Mouse (Mus musculus) kidney, postnatal 0 days (tissue): Measurements from ENCODE around the gene Atp7a. TPM values are rescaled to one million over a fixed set of nuclear protein-coding genes. Genes with fewer than 3 reads are reported as not detected.

Experiments
- ATAC-seq: fragments of 200-750 bp; cut with Nextera tagmentation; replicated peaks from 2 replicates; pipeline ENCODE4 v1.8.0; 2017; ENCODE audit warnings: low read depth, moderate number of reproducible peaks, moderate TSS enrichment, moderate library complexity; ENCODE audit not compliant: low FRiP score
- DNase-seq: peaks from one replicate; pipeline ENCODE4 v3.0.0-alpha.2; 2016; ENCODE audit warnings: low spot score
- H3K27ac ChIP-seq: fragments of 300-500 bp; sonication (generic); 2 replicates; pipeline ENCODE4 v1.5.1; 2014; ENCODE audit warnings: mild to moderate bottlenecking
- H3K27me3 ChIP-seq: fragments of 300-500 bp; sonication (generic); 2 replicates; pipeline ENCODE4 v1.6.1; 2014; ENCODE audit warnings: low read length, mixed read lengths; ENCODE audit not compliant: insufficient read depth
- H3K36me3 ChIP-seq: fragments of 300-500 bp; sonication (generic); 2 replicates; pipeline ENCODE4 v1.6.1; 2014; ENCODE audit warnings: low read length, mixed read lengths; ENCODE audit not compliant: insufficient read depth
- H3K4me1 ChIP-seq: fragments of 300-500 bp; sonication (generic); replicated peaks from 2 replicates; pipeline ENCODE4 v1.6.1; 2014; ENCODE audit warnings: antibody characterized with exemption, low read length, mixed read lengths; ENCODE audit not compliant: insufficient read depth
- H3K4me2 ChIP-seq: fragments of 300-500 bp; sonication (generic); 2 replicates; pipeline ENCODE4 v1.6.1; 2014; ENCODE audit warnings: mild to moderate bottlenecking, low read length, moderate library complexity, mixed read lengths
- H3K4me3 ChIP-seq: fragments of 300-500 bp; sonication (generic); replicated peaks from 2 replicates; pipeline ENCODE4 v1.5.1; 2014; ENCODE audit warnings: low read depth, low read length
- H3K9ac ChIP-seq: fragments of 300-500 bp; sonication (generic); 2 replicates; pipeline ENCODE4 v1.6.1; 2014; ENCODE audit warnings: low read depth, low read length
- H3K9me3 ChIP-seq: fragments of 300-500 bp; sonication (generic); replicated peaks from 2 replicates; pipeline ENCODE4 v1.6.1; 2016; ENCODE audit warnings: low read length, inconsistent platforms, mixed read lengths
- CTCF ChIP-seq: IDR thresholded peaks from 2 replicates; pipeline ENCODE4 v1.5.1; 2016; ENCODE audit warnings: antibody characterized with exemption, low read depth, mild to moderate bottlenecking, moderate library complexity
- WGBS: fragments of 180-500 bp; shearing (Covaris S2); extraction: QIAGEN DNeasy Blood & Tissue Kit; methylation state at CpG from one replicate; pipeline ENCODE4 v1.1.7; 2014; 5-methylcytosine and 5-hydroxymethylcytosine counted together
- polyA plus RNA-seq: library from polyadenylated mRNA; unstranded; fragments of >200 nt; fragmentation: Nextera tagmentation; extraction: Ambion mirVana; gene quantifications from 2 replicates; pipeline ENCODE4 v1.2.1, GENCODE M21; 2015

Gene Atp7a
- polyA plus RNA-seq, 1 experiment from 2014 or later = 20.7 TPM

GRCm38 (mm10) chrX:106139309-106140070 is 112.4 kb downstream of the Atp7a start:
- Histone ChIP-seq H3K36me3 (no peaks in the 10 kb centered on the region), H3K27ac (no peak overlapping the region), H3K4me1 (no peaks in the 10 kb centered on the region), H3K9ac (no peak overlapping the region), H3K9me3 (no peaks in the 10 kb centered on the region), H3K27me3 (no peaks in the 10 kb centered on the region), H3K4me2 (no peak overlapping the region), H3K4me3 (no peak overlapping the region)
- WGBS = 83% methylated on average over 13 of the region's 13 CpGs
- no peak for TF ChIP-seq CTCF
- ATAC-seq (no peak), DNase-seq (no peak)

DNA sequence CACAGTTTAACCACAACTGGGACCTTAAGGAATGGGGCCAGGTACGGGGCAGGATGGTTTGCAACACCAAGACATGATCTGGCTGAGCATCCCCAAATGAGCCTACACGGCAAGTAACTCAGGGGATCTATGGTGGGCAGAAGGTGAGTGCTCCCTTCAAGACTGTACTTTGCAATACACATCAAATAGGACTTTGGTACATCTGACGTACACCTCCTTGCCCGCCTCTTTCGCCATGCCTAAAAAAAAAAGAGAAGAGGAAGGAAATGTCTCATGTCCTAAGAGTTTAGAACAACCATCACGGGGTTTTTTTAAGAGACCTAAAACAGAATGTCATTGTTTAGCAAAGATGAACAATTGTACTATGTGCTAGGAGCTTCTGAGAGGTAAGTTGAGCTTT is 115.9 kb downstream of the Atp7a start, which contains the start of gene Tlr13:
Gene Tlr13, plus strand, starts transcription at position 269 of the 400 bp plus-strand sequence.
- ATAC-seq (no peak), DNase-seq (no peak)
- no peak within 1 kb of the TSS for H3K4me2 ChIP-seq
- no peaks in the 10 kb centered on the region for H3K36me3 ChIP-seq
- TF ChIP-seq CTCF = no peak
- no peaks in the 10 kb centered on the region for H3K9me3 ChIP-seq
- no peak within 1 kb of the TSS for H3K27ac ChIP-seq
- no peaks in the 10 kb centered on the region for H3K27me3 ChIP-seq
- no peak within 1 kb of the TSS for H3K4me3 ChIP-seq
- H3K4me1 ChIP-seq = no peaks in the 10 kb centered on the region
- H3K9ac ChIP-seq = no peak within 1 kb of the TSS
- WGBS = 85% methylated on average over 6 of the region's 6 CpGs

DNA sequence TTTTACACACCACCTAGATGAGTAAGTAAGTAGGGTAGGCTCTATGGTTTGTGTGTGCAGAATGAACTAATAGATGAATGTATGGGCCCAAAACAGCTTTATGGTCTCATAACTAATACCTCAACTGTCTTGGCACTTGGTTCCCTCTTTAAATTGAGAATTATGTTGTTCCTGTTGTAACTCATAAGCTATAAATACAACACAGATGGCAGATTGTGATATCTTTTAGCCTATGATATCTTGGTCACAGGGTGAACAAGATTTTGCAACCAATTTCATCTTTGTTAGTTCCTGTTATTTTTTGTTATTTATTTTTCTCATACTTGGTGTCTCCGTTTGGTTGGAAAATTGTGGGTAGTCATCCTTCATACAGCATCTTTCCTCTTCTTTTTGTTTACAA is 121.1 kb downstream of the Atp7a start:
- Histone ChIP-seq H3K36me3 (no peaks in the 10 kb centered on the region), H3K4me3 (no peak overlapping the region), H3K9ac (no peak overlapping the region), H3K27me3 (no peaks in the 10 kb centered on the region), H3K27ac (no peak overlapping the region), H3K9me3 (no peaks in the 10 kb centered on the region), H3K4me2 (no peak overlapping the region), H3K4me1 (no peaks in the 10 kb centered on the region)
- no peak for TF ChIP-seq CTCF
- no peak for DNase-seq
- WGBS = 88% methylated on average over 1 of the region's 1 CpGs
- no peak for ATAC-seq

GRCm38 (mm10) chrX:106149460-106149859 is 122.4 kb downstream of the Atp7a start:
- H3K9ac ChIP-seq = no peak overlapping the region
- no peaks in the 10 kb centered on the region for H3K9me3 ChIP-seq
- H3K4me3 ChIP-seq = no peak overlapping the region
- no peak overlapping the region for H3K4me2 ChIP-seq
- H3K27ac ChIP-seq = no peak overlapping the region
- no peak for ATAC-seq
- H3K36me3 ChIP-seq = no peaks in the 10 kb centered on the region
- no peaks in the 10 kb centered on the region for H3K4me1 ChIP-seq
- 71% methylated on average over 3 of the region's 3 CpGs for WGBS
- no peak for TF ChIP-seq CTCF
- DNase-seq = no peak
- H3K27me3 ChIP-seq = no peaks in the 10 kb centered on the region

DNA sequence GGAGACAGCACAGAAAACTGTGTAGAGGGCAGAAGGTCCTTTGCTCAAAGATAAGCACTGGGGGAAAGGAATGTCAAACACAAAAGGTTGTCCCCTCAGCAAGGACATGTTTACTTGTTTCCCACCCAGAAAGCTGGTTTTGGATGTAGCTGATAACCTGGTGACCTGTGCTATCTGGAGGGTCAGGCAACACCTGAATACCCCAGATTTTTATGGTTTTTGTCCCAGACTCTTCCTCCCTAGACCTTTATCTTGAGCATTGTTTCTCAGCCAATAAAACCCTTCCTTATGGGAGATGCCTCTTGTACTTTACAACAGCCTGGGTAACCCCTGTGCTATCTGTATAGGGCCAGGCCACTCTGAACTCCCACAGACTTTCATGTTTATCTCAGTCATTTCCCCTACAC is 127.1 kb downstream of the Atp7a start:
- Histone ChIP-seq H3K4me3 (no peak overlapping the region), H3K4me2 (no peak overlapping the region), H3K27me3 (no peaks in the 10 kb centered on the region), H3K9me3 (no peaks in the 10 kb centered on the region), H3K9ac (no peak overlapping the region), H3K36me3 (no peaks in the 10 kb centered on the region), H3K27ac (no peak overlapping the region), H3K4me1 (no peaks in the 10 kb centered on the region)
- DNase-seq (no peak), ATAC-seq (no peak)
- TF ChIP-seq CTCF = no peak

GRCm38 (mm10) chrX:106155892-106156291 is 128.8 kb downstream of the Atp7a start:
- Histone ChIP-seq H3K36me3 (no peaks in the 10 kb centered on the region), H3K4me1 (no peaks in the 10 kb centered on the region), H3K4me3 (no peak overlapping the region), H3K27me3 (no peaks in the 10 kb centered on the region), H3K9ac (no peak overlapping the region), H3K4me2 (no peak overlapping the region), H3K27ac (no peak overlapping the region), H3K9me3 (no peaks in the 10 kb centered on the region)
- ATAC-seq (no peak), DNase-seq (no peak)
- TF ChIP-seq CTCF = no peak
- 79% methylated on average over 4 of the region's 4 CpGs for WGBS

- Histone ChIP-seq H3K4me1 (no peaks in the 10 kb centered on the region), H3K9ac (no peak overlapping the region), H3K36me3 (no peaks in the 10 kb centered on the region), H3K27ac (no peak overlapping the region), H3K4me2 (no peak overlapping the region), H3K27me3 (no peaks in the 10 kb centered on the region), H3K9me3 (no peaks in the 10 kb centered on the region), H3K4me3 (no peak overlapping the region)
- ATAC-seq (no peak), DNase-seq (no peak)
- no peak for TF ChIP-seq CTCF
- 52% methylated on average over 5 of the region's 5 CpGs for WGBS
Measured at GRCm38 (mm10) chrX:106163995-106164394, 136.9 kb downstream of the Atp7a start.
